In the genomic region with DNA sequence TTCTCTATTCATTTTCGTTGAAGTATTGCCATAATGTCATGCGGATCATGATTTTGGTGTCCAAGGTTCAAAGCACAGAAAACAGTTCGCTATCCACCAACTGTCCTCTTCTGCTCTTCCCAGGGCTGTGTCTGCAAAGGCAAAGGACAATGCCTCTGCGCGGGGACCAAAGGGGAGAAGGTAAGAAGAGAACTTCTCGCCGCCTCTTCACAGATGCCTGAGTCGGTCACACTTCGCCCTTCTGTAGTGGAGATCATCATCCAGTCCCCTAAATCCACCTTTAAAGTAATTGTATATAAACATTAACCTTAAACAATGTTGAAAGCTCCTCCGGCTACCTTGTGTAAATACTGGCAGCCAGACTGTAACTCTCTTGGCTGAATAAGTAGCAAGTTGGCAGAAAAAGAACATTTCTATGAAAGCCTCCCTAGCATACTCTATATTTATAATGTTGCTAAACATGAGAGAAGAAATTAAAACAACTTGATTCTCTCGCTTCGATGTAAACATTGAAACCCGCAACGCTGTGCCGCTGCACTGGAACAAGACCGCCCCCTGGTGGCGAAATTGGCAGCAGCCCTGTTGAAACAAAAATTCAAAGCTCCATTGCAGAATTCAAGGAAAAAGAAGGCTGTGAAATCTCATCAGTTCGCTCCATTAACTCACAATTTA, we compare ENCODE assay signal across 8 mouse cellular contexts. TPM values are rescaled to one million over a fixed set of nuclear protein-coding genes. Genes with fewer than 3 reads are reported as not detected.
DNase-seq lines count a peak whose midpoint lies in the region; ATAC-seq and TF ChIP-seq lines count a peak whose summit lies in the region.

No protein-coding gene starts in this region.

- H3K4me2 ChIP-seq in forebrain, postnatal 0 days (ENCODE audit: low read depth) = peak overlapping the region; percentile 39
- peak overlapping the region; percentile 9; the same call in 1 of the 2 replicates for H3K4me2 ChIP-seq in hindbrain, embryonic 11.5 days (replicated peaks; ENCODE audit: low read depth, low read length)

- TF ChIP-seq CTCF in forebrain, postnatal 0 days (IDR thresholded peaks at IDR 0.05; ENCODE audit: low read depth) = peak; percentile 94

- no peaks in the 10 kb centered on the region for H3K36me3 ChIP-seq in forebrain, postnatal 0 days (ENCODE audit: insufficient read depth)
- no peaks in the 10 kb centered on the region for H3K36me3 ChIP-seq in hindbrain, embryonic 11.5 days (ENCODE audit: control insufficient read depth, insufficient read depth, low read length)

- H3K27ac ChIP-seq in forebrain, postnatal 0 days (ENCODE audit: low read depth, low read length) = no peak overlapping the region
- no peak overlapping the region for H3K27ac ChIP-seq in hindbrain, embryonic 11.5 days (ENCODE audit: low read depth, low read length)

- no peak overlapping the region for H3K9ac ChIP-seq in forebrain, postnatal 0 days
- no peak overlapping the region for H3K9ac ChIP-seq in hindbrain, embryonic 11.5 days (ENCODE audit: low read depth, low read length)

- WGBS in forebrain, postnatal 0 days = 34% methylated on average over 18 of the region's 18 CpGs
- 39% methylated on average over 18 of the region's 18 CpGs for WGBS in hindbrain, embryonic 11.5 days

- peak; percentile 70 for ATAC-seq in forebrain, postnatal 0 days
- ATAC-seq in hindbrain, embryonic 11.5 days (ENCODE audit: low FRiP score) = no peak

- H3K4me1 ChIP-seq in forebrain, postnatal 0 days (ENCODE audit: insufficient read depth) = peaks cover 3% of the 10 kb centered on the region; the same call in 1 of the 2 replicates
- no peaks in the 10 kb centered on the region for H3K4me1 ChIP-seq in hindbrain, embryonic 11.5 days (replicated peaks; ENCODE audit: control insufficient read depth, insufficient read depth, low read length)

- H3K27me3 ChIP-seq in forebrain, postnatal 0 days (ENCODE audit: insufficient read depth, low read length) = no peaks in the 10 kb centered on the region
- no peaks in the 10 kb centered on the region for H3K27me3 ChIP-seq in hindbrain, embryonic 11.5 days (ENCODE audit: control insufficient read depth, insufficient read depth, low read length)

- H3K9me3 ChIP-seq in forebrain, postnatal 0 days (ENCODE audit: low read length) = no peaks in the 10 kb centered on the region
- no peaks in the 10 kb centered on the region for H3K9me3 ChIP-seq in hindbrain, embryonic 11.5 days (ENCODE audit: control insufficient read depth, low read length)

- peak; percentile 25 for DNase-seq in MN1 (ENCODE audit: low spot score)
- DNase-seq in cerebellum, adult 11-12 months = peak; percentile 19
- DNase-seq in forebrain, postnatal 0 days = peak; percentile 88
- peak; percentile 90 for DNase-seq in hindbrain, embryonic 11.5 days (ENCODE audit: low spot score)
- DNase-seq in layer of hippocampus, postnatal 14 days (ENCODE audit: low spot score in 2 of 2) = peak; percentile 54 to 80
- DNase-seq in lung, postnatal 10 days = peak; percentile 82
- peak; percentile 49 for DNase-seq in retina, postnatal 7 days (ENCODE audit: low read depth, low spot score)
- DNase-seq in urinary bladder, postnatal 14 days (ENCODE audit: low spot score) = peak; percentile 79

- H3K4me3 ChIP-seq in forebrain, postnatal 0 days (ENCODE audit: low read depth, low read length) = 0 out of 2 replicates have a peak overlapping the region, but pooled peaks have one; percentile 11
- no peak overlapping the region; the same call in 1 of the 2 replicates for H3K4me3 ChIP-seq in hindbrain, embryonic 11.5 days (ENCODE audit: low read depth, low read length)

RNA-seq across cellular contexts. Expression of gene Col4a3, which starts 54.7 kb away (rescaled TPM):
- total RNA-seq in forebrain, postnatal 0 days (2014; rRNA removed) = 0.57 and 0.69 TPM in 2 replicates
- polyA plus RNA-seq in forebrain, postnatal 0 days (2015; fragmentation: Nextera tagmentation; extraction: Ambion mirVana) = 0.16 and 0.27 TPM in 2 replicates
- polyA plus RNA-seq in hindbrain, embryonic 11.5 days (2014; fragmentation: Nextera tagmentation; extraction: Ambion mirVana) = 0.09 and 0.15 TPM in 2 replicates
- 1 to 10 TPM in 1 of 2 experiments, under 1 TPM in 1; 0.38 to 1.2 TPM for total RNA-seq in layer of hippocampus, postnatal 14 days (2021)

RNA-seq across cellular contexts. Expression of gene Col4a4, which starts 54.8 kb away (rescaled TPM):
- 0.29 and 0.38 TPM in 2 replicates for total RNA-seq in forebrain, postnatal 0 days (2014; rRNA removed)
- polyA plus RNA-seq in forebrain, postnatal 0 days (2015; fragmentation: Nextera tagmentation; extraction: Ambion mirVana) = 0.14 and 0.22 TPM in 2 replicates
- polyA plus RNA-seq in hindbrain, embryonic 11.5 days (2014; fragmentation: Nextera tagmentation; extraction: Ambion mirVana) = 0.15 TPM in 2 replicates
- 1 to 10 TPM in 1 of 2 experiments, under 1 TPM in 1; 0.74 to 1.5 TPM for total RNA-seq in layer of hippocampus, postnatal 14 days (2021)

Comparison
In these comparisons a context has a peak if more than half of its experiments do, and no peak if none do; other contexts are left out.
1. DNase-seq: peak in every context shown above with its lines; median percentile 90 in hindbrain, embryonic 11.5 days; 88 in forebrain, postnatal 0 days; 82 in lung, postnatal 10 days; 79 in urinary bladder, postnatal 14 days; 67 in layer of hippocampus, postnatal 14 days; 49 in retina, postnatal 7 days; 25 in MN1; 19 in cerebellum, adult 11-12 months.